Mouse (Mus musculus) CH12F3 (cell line): ENCODE results near the gene Atp8b3.

Experiments used
- in situ Hi-C: fragments of 300-500 bp; cut with MboI; formaldehyde crosslinking; loops from 2 replicates; pipeline ENCODE4 v1.14.3; 2020; ENCODE audit warnings: low sequenced_read_pairs

Atp8b3 gene

GRCm38 (mm10) chr10:80538710-80539394 is at the start of gene Atp8b3:
Gene Atp8b3 (minus strand): TSS chr10:80539124.
- in situ Hi-C loops, result no loop called here

GRCm38 (mm10) chr10:80587305-80587657 is 48.4 kb upstream of the Atp8b3 start:
- in situ Hi-C loops, result no loop called here

- in situ Hi-C loops, result no loop called here
These were observed 47.7 kb upstream of the Atp8b3 start for GRCm38 (mm10) chr10:80586407-80587304.

- in situ Hi-C loops, result no loop called here
These were observed 46.7 kb upstream of the Atp8b3 start for GRCm38 (mm10) chr10:80585581-80585980.

GRCm38 (mm10) chr10:80584642-80585552 is 46.0 kb upstream of the Atp8b3 start:
- in situ Hi-C loops, result no loop called here

- in situ Hi-C loops, result no loop called here
These were observed 45.1 kb upstream of the Atp8b3 start for GRCm38 (mm10) chr10:80584045-80584488.

GRCm38 (mm10) chr10:80583047-80583446 is 44.1 kb upstream of the Atp8b3 start:
- in situ Hi-C loops, result no loop called here

- in situ Hi-C loops, result loop anchor here (5.0 kb wide), 1 partner anchor 103 kb away; no protein-coding TSS in a partner anchor
These were observed 40.0 kb upstream of the Atp8b3 start for GRCm38 (mm10) chr10:80578911-80579310.

- in situ Hi-C loops, result loop anchor here (5.0 kb wide), 1 partner anchor 104 kb away; no protein-coding TSS in a partner anchor
These were observed 39.3 kb upstream of the Atp8b3 start for GRCm38 (mm10) chr10:80578131-80578750.

GRCm38 (mm10) chr10:80577195-80578130 is 38.5 kb upstream of the Atp8b3 start, which contains the start of gene Klf16:
Gene Klf16 (minus strand): TSS chr10:80577321.
- in situ Hi-C loops, result loop anchor here (5.0 kb wide), 1 partner anchor 105 kb away; no protein-coding TSS in a partner anchor

- in situ Hi-C loops, result loop anchor here (5.0 kb wide), 1 partner anchor 106 kb away; no protein-coding TSS in a partner anchor
These were observed 37.6 kb upstream of the Atp8b3 start for GRCm38 (mm10) chr10:80576351-80577194.

GRCm38 (mm10) chr10:80575925-80576324 is 37.0 kb upstream of the Atp8b3 start:
- in situ Hi-C loops, result loop anchor here (5.0 kb wide), 1 partner anchor 106 kb away; no protein-coding TSS in a partner anchor

- in situ Hi-C loops, result loop anchor here (5.0 kb wide), 1 partner anchor 107 kb away; no protein-coding TSS in a partner anchor
These were observed 36.0 kb upstream of the Atp8b3 start for GRCm38 (mm10) chr10:80574896-80575295.

- in situ Hi-C loops, result no loop called here
These were observed 35.0 kb upstream of the Atp8b3 start for GRCm38 (mm10) chr10:80573944-80574343.

GRCm38 (mm10) chr10:80572477-80572876 is 33.6 kb upstream of the Atp8b3 start:
- in situ Hi-C loops, result no loop called here

GRCm38 (mm10) chr10:80570871-80571836 is 32.2 kb upstream of the Atp8b3 start:
- in situ Hi-C loops, result no loop called here

- in situ Hi-C loops, result no loop called here
These were observed 31.5 kb upstream of the Atp8b3 start for GRCm38 (mm10) chr10:80570419-80570818.
